Mouse (Mus musculus) cortical plate, adult 2 months (tissue): Measurements from ENCODE around the gene Pdcd6ip. TPM values are rescaled to one million over a fixed set of nuclear protein-coding genes. Genes with fewer than 3 reads are reported as not detected.
A peak's percentile ranks its signal among the peaks of the same experiment; 100 is the strongest.

Experiments
- H3K27ac ChIP-seq: fragments of 200-500 bp; 2 replicates; pipeline ENCODE4 v1.5.1; 2012; ENCODE audit warnings: low read length, control low read depth, inconsistent platforms; ENCODE audit not compliant: insufficient read depth
- H3K4me1 ChIP-seq: fragments of 200-500 bp; 2 replicates; pipeline ENCODE4 v1.6.1; 2011; ENCODE audit warnings: low read length; ENCODE audit not compliant: control insufficient read depth, insufficient read depth
- H3K4me3 ChIP-seq: fragments of 200-500 bp; 2 replicates; pipeline ENCODE4 v1.5.1; 2011; ENCODE audit warnings: mild to moderate bottlenecking, low read length, control low read depth; ENCODE audit not compliant: insufficient read depth
- CTCF ChIP-seq: fragments of 200-500 bp; IDR thresholded peaks from 2 replicates; pipeline ENCODE4 v1.5.1; 2011; ENCODE audit warnings: mild to moderate bottlenecking, control low read depth, low read length; ENCODE audit not compliant: insufficient read depth; ENCODE audit errors: extremely low read depth
- POLR2A ChIP-seq: fragments of 200-500 bp; IDR thresholded peaks from 2 replicates; pipeline ENCODE4 v1.6.1; 2011; ENCODE audit warnings: mild to moderate bottlenecking, low read length, control low read depth; ENCODE audit not compliant: insufficient read depth; ENCODE audit errors: extremely low read depth
- polyA plus RNA-seq: library from polyadenylated mRNA; depleted of rRNA; stranded (reverse); fragments of >200 nt; gene quantifications from 2 replicates; pipeline ENCODE4 v1.2.3, GENCODE M21; 2012

The Pdcd6ip gene
- polyA plus RNA-seq, 1 experiment: 48.4 TPM

DNA sequence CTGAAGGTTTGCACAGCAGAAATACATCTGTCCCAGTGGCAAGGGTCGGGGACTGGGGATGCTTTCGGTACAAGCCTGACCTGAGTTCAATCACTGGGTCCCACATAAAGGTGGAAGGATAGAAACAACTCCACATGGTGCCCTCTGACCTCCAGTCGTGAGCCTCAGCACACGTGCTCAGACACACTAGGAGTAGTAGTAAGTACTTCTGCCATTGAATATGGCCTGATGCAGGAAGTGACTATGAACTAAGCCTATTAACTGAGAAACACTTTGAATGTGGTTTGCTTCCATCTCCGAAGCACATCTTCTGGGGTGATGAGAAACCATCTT lies 62.3 kb downstream of the Pdcd6ip start:
- no peak overlapping the region for H3K27ac ChIP-seq
- TF ChIP-seq POLR2A: no peak
- no peak overlapping the region for H3K4me3 ChIP-seq
- H3K4me1 ChIP-seq: 0 out of 2 replicates have a peak, but pooled peaks cover 2% of the 10 kb centered on the region

- 0 out of 2 replicates have a peak, but pooled peaks cover 2% of the 10 kb centered on the region for H3K4me1 ChIP-seq
- H3K4me3 ChIP-seq: no peak overlapping the region
- no peak overlapping the region; the same call in 1 of the 2 replicates for H3K27ac ChIP-seq
- no peak for TF ChIP-seq POLR2A
- peak; percentile 57 for TF ChIP-seq CTCF
Observed at GRCm38 (mm10) chr9:113645153-113645836, 62.8 kb downstream of the Pdcd6ip start.

DNA sequence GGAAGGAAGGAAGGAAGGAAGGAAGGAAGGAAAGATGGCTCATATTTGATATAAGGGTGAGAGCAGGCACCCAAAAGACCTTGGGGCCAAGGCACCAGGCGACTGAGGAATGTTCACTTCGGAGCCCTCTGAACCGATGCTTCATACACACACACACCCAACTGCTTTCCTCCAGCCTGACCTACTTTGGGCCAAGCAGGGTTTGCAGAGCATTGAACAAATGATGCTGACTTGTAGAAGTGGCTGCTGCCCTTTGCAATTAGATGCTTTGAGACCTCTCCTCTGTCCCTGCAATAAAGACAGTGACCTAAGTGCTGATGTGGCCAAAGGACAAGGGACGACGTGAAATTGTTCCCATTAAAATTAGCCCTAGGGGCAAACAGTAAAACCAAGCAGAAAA lies 63.4 kb downstream of the Pdcd6ip start:
- no peak for TF ChIP-seq POLR2A
- no peak for TF ChIP-seq CTCF
- Histone ChIP-seq H3K4me3 (no peak overlapping the region), H3K27ac (no peak overlapping the region; the same call in 1 of the 2 replicates), H3K4me1 (0 out of 2 replicates have a peak, but pooled peaks cover 2% of the 10 kb centered on the region)

DNA sequence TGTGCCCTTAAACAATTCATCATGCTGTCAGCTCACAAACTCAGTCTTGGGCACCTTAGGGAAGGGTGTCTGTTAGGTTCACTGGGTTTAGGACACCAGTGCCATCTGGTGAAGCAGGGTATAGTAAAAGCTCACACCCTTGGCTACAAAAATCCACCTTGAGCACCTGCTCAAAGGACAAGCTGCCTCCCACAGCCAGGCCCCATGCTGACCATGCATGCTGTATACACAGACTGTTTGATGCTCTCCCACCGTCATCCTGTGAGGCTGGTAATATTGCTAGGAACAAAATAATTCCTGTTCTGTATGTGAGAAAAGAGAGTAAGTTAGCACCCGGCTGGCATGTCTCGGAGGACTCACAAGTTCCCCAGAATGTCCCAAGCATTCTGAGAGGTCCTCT lies 64.0 kb downstream of the Pdcd6ip start:
- H3K4me1 ChIP-seq: 0 out of 2 replicates have a peak, but pooled peaks cover 2% of the 10 kb centered on the region
- no peak overlapping the region for H3K27ac ChIP-seq
- TF ChIP-seq POLR2A: no peak
- no peak for TF ChIP-seq CTCF

GRCm38 (mm10) chr9:113643669-113644068 lies 64.4 kb downstream of the Pdcd6ip start:
- no peak for TF ChIP-seq CTCF
- TF ChIP-seq POLR2A: no peak
- Histone ChIP-seq H3K4me1 (0 out of 2 replicates have a peak, but pooled peaks cover 2% of the 10 kb centered on the region), H3K27ac (no peak overlapping the region), H3K4me3 (no peak overlapping the region)

More for the DNA sequence above, 64.0 kb downstream of the Pdcd6ip start:
- H3K4me3 ChIP-seq: no peak overlapping the region

GRCm38 (mm10) chr9:113634986-113635385 lies 73.1 kb downstream of the Pdcd6ip start:
- Histone ChIP-seq H3K27ac (no peak overlapping the region), H3K4me3 (no peak overlapping the region), H3K4me1 (peaks cover 4% of the 10 kb centered on the region)
- no peak for TF ChIP-seq POLR2A

- Histone ChIP-seq H3K4me1 (peaks cover 4% of the 10 kb centered on the region), H3K27ac (peak overlapping the region; percentile 6; the same call in 1 of the 2 replicates), H3K4me3 (no peak overlapping the region)
- no peak for TF ChIP-seq CTCF
- no peak for TF ChIP-seq POLR2A
Observed at GRCm38 (mm10) chr9:113633168-113633744, 74.8 kb downstream of the Pdcd6ip start.

DNA sequence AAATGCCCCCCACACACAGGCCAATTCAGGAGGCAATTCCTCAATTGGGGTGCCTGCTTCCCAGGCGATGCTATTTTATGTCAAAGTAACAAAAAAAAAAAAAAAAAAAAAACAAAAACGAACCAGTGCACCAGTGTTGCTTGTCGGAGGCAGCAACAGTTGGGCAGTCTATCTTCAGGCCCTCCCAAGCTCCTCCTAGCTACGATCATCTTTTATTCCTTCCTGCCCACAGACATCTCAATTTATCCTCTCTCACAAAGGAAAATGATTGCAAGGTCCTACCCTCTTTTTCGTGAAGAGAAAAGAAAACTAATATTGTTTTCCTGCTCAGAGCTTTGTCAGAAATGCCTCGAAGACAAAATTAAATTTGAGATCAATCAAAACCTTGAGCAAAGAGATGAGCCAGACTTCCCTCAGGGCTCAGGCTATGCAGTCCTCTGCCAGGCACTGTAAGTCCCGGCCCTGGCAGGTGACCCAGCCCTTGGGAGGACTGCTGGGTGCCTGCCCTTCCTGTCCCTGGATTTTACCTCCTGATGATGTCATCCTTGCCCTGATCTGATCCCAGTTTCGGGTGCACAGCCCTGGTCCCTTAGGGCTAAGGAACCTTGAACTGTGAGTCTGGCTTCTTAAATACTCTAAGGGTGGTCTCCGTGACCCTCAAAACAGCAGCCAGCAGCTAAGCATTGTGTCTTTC lies 75.6 kb downstream of the Pdcd6ip start:
- H3K27ac ChIP-seq: peak overlapping the region; percentile 97
- no peak overlapping the region for H3K4me3 ChIP-seq
- peaks cover 4% of the 10 kb centered on the region for H3K4me1 ChIP-seq
- TF ChIP-seq CTCF (no peak), POLR2A (no peak)

- peak overlapping the region; percentile 24; the same call in 1 of the 2 replicates for H3K27ac ChIP-seq
- no peak overlapping the region for H3K4me3 ChIP-seq
- H3K4me1 ChIP-seq: peaks cover 7% of the 10 kb centered on the region
- TF ChIP-seq POLR2A (no peak), CTCF (peak; percentile 82)
Observed at GRCm38 (mm10) chr9:113629632-113630031, 78.4 kb downstream of the Pdcd6ip start.

DNA sequence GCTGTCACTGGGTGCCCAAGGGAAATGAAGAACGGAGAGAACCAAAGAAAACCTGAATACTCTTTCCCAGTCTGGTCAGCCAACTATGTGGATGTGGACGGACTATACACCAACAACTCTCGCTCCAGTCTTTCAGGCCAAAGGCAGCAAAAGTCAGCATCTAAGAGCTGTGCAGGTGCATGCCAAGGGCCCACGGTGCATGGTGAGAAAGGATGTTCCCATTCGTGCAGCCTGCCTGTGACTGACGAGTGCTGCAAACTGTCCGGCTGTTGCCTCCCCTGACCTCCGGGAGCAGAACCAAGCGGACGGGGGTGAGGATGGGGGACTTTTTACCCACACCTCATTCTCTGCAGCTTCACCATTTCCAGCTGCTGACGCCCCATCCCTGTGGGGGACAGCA lies 78.9 kb downstream of the Pdcd6ip start:
- Histone ChIP-seq H3K4me1 (peaks cover 7% of the 10 kb centered on the region; the same call in 1 of the 2 replicates), H3K4me3 (no peak overlapping the region), H3K27ac (0 out of 2 replicates have a peak overlapping the region, but pooled peaks have one; percentile 2)
- TF ChIP-seq CTCF (no peak), POLR2A (no peak)
